Mouse (Mus musculus): ENCODE results near the gene 4930469K13Rik.
A peak's percentile ranks its signal among the peaks of the same experiment; 100 is the strongest.

Gene 4930469K13Rik

GRCm38 (mm10) chr11:33992938-33993337, 105.4 kb downstream of the 4930469K13Rik start, which contains the start of gene Kcnip1:
TSS of gene Kcnip1 (minus strand) at chr11:33993152.
- peak; percentile 34 to 67 for DNase-seq (ENCODE audit: low spot score in 2 of 2)

DNA sequence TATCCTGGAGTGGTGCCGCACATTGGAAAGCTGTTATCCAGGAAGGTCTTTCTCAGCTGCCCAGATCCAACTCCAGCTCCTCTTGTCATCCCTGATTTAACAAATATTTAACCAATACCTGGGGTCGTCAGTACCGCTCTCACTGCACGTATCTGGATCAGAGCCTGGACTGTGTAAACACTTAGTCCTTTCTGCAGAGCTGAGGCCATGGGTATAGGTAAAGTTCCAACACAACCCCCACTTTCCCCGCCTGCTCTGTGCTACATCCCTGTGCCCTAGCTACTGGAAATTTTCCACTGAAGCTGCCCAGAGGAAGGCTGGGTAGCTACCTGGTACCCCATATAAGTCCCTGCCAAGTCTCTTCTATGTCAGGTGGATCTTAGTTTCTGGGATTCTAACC, 108.4 kb downstream of the 4930469K13Rik start:
- no peak for DNase-seq (ENCODE audit: low spot score in 2 of 2)

- no peak for DNase-seq (ENCODE audit: low spot score in 2 of 2)
These were observed 111.8 kb downstream of the 4930469K13Rik start for GRCm38 (mm10) chr11:33986525-33986924.

DNA sequence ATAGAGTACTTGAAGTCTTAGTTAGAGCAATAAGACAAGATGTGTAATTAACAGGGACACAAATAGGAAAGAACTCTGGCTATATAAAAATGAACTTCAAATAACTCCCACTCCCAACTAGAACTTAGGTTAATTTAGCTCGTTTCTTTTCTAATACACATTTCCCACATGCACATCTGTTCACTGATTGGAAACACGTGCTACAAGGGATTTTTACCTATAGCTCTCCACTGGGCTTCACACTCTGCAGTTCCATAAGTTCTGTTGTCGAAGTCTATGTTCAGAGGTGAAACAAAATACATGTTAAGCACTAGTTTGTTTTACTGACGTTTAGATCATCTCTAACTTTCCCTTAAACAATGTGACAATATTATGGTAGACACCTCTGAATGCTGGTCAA, 118.2 kb downstream of the 4930469K13Rik start:
- no peak for DNase-seq (ENCODE audit: low spot score in 2 of 2)

- DNase-seq (ENCODE audit: low spot score in 2 of 2): no peak
These were observed 123.2 kb downstream of the 4930469K13Rik start for GRCm38 (mm10) chr11:33975121-33975520.

- DNase-seq (ENCODE audit: low spot score in 2 of 2): peak in 1 of 2 experiments; percentile 24
These were observed 123.9 kb downstream of the 4930469K13Rik start for GRCm38 (mm10) chr11:33974341-33975040.

DNA sequence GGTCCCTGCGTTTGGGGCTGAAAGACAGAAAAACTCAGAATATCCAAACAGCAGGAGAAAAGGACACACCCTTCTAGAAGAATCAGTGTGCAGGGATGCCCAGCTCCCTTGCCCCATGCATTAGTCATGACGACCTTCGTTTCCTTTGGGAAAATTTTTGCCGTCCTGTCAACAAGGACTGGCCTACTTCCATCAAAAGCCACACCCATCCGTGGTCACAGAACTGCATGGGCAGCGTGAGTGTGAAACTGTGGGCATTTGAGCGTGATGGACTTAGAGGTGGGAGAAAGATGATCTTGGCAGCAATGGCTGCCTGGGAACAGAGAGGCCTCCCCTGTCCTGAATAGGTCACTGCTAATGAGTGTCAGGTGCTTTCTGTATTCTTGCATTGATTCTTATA, 126.2 kb downstream of the 4930469K13Rik start:
- no peak for DNase-seq (ENCODE audit: low spot score in 2 of 2)

GRCm38 (mm10) chr11:33969199-33969598, 129.2 kb downstream of the 4930469K13Rik start:
- DNase-seq (ENCODE audit: low spot score in 2 of 2): no peak

DNA sequence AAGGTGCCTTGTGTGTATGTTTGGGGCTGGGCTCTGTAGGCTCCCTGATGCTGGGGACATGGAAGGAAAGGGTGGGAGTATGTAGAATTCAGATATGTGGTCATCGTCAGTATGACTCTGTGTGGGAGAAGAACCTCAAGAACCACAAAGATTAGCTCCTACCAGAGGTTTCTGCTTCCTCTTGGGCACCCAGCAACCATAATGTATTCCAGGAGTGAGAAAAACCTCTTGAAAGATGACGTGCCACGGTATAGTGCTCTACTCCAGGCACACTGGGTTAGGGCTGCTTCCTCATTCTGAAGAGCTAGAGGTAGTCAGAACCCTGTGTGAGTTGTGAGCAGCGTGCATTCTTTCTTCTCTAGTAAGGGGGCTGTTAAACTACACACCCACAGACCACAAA, 130.6 kb downstream of the 4930469K13Rik start:
- no peak for DNase-seq (ENCODE audit: low spot score in 2 of 2)

DNA sequence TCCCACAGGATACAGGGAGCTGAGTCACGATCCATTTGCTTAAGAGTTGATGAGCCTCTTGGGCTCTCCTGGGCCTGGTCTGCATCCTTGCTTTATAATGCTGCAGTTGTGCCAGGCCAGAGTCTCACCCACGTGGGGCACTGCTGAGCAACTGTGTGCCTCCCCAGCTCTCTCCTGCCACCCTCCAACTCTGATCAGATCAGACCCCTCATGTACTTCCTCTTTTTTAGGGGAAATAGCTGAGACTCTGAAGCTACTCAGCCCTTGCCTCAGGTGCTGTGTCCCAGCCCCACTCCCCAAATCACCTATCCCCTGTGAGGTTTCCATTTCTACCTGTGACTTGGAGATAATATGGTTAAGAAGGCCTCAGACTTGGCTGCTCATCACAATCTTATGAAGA, 133.0 kb downstream of the 4930469K13Rik start:
- no peak for DNase-seq (ENCODE audit: low spot score in 2 of 2)

- no peak for DNase-seq (ENCODE audit: low spot score in 2 of 2)
These were observed 135.5 kb downstream of the 4930469K13Rik start, which contains the start of gene Kcnmb1 for GRCm38 (mm10) chr11:33962688-33963407. TSS of gene Kcnmb1 (plus strand) at chr11:33963013.

DNA sequence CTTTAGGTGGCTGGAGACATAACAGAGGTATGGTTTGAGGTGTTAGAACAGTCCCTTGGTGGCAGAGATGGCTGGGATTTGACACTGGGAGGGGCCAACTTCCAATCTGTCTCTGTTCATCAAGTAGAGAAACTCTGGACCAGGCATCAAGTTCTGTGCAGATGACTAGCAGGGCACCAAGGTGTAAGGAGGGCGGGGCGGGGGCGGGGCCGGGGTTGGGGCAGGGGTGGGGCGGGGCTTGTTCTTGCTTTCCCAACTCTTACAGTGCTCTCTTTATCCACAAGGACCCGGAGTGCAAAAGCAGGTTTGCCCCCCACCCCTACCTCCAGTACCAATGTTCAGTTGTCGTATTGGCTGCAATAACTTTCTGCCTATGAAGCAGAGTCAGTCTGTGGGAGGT, 136.2 kb downstream of the 4930469K13Rik start:
- DNase-seq (ENCODE audit: low spot score in 2 of 2): no peak

DNA sequence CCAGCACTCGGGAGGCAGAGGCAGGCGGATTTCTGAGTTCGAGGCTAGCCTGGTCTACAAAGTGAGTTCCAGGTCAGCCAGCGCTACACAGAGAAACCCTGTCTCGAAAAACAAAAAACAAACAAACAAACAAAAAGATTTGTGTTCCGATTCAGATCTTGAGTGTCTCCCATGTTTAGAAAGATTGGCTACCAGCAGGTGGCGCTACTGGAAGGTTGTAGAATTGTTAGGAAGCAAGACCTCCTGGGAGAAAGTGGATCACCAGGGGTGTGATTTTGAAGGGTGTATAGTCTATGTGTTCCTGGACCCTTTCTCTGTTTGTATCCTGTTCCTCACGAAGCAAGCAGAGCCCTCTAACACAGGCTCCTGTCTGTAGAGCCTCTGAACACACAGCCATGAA, 139.6 kb downstream of the 4930469K13Rik start:
- DNase-seq (ENCODE audit: low spot score in 2 of 2): peak in 1 of 2 experiments; percentile 27

DNA sequence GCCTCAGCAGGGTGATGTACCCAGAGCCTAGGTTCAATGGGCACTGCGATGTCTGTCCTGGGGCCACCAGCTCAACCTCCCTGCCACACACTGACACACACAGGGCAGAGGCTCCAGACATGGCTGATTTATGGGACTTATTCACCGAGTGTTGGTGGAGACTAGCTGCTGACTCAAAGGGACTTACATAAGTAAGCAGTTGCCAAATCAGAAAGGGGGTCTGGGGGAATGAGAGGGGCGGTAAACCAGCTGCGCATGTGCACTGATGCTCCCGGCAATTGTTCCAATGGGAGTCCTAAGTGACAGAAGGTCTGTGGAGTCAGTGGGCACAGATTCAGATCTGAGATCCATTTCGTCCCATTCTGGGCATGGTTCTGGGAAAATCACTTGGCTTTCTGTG, 140.8 kb downstream of the 4930469K13Rik start:
- no peak for DNase-seq (ENCODE audit: low spot score in 2 of 2)

DNA sequence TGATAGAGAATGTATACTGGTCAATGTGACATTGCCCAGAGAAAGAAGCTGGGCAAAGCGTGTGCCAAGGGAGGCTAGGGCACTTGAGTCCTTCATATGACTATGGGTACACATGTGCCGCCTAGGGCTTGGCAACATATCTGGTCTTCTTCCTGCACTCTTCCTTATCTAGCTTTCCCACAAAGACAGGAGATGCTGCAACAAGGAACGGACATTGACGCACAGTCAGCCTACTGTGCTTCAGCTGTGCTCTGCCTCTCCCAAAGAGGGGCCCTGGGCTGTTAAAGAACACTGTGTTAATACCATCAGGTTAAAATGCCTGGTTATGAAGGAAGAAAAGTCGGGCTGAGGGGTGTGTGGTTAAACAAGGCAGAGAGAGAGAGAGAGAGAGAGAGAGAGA, 141.7 kb downstream of the 4930469K13Rik start:
- DNase-seq (ENCODE audit: low spot score in 2 of 2): no peak

DNA sequence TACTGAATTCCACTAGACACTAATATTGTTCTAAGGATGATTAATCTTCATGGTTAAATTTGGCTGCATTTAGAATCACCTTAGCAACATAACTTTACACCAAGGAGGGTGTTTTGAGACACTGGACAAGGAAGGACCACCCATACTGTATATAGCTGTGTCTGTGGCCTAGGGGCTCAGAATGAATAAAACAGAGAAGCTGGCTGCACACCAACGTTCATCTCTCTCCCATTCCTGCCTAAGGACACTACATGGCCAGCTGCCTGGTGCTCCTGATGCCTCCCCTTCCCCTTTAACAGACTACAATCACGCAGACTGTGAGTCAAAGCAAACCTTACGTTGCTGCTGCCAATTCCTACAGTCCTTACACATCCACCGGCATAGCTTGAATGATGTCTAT, 142.4 kb downstream of the 4930469K13Rik start:
- DNase-seq (ENCODE audit: low spot score in 2 of 2): no peak

DNA sequence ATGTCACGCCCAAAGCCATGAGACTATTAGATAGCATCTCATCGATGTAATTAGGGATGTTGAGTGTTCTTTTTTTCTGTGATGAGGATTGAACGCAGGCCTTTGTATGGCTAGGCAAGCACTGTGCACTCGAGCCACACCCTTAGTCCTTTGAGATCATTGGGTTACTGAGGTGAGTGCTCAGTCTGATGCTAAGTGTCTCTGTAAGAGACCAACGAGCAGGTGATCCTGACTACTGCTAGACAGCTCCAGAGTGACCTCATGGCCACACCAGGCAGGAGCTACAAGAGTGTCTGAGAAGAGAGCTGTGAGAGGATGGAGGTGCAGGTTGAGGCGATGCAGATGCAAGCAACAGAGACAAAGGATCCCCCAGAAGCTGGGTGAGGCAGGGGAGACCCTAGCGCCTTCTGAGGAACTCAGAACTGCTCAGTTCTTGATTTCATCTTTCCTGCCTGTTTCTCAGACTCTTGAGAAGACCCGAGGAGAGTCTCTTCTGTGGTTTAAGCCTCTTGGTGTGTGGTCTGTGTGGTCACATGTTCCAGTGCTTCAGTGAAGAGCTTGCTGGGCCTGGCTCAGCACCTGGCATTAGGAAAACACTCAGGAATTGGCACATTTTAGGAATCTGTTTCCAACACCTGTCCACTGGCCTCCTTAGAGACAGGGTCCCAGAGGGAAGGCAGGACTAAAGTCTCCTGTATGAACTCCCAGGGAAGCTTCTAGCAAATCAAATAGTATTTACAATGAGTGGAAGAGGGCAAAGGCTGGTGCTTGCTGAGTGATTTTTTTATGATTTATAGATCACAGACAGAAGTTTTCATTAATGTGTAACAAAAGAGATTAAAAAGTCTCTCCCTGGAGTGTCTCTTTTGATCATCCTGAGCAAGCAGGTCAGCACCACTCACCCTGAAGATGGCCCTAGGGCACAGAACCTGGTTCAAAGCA, 146.4 kb downstream of the 4930469K13Rik start:
- DNase-seq (ENCODE audit: low spot score in 2 of 2): no peak

- DNase-seq (ENCODE audit: low spot score in 2 of 2): no peak
These were observed 147.2 kb downstream of the 4930469K13Rik start for GRCm38 (mm10) chr11:33951155-33951554.

DNA sequence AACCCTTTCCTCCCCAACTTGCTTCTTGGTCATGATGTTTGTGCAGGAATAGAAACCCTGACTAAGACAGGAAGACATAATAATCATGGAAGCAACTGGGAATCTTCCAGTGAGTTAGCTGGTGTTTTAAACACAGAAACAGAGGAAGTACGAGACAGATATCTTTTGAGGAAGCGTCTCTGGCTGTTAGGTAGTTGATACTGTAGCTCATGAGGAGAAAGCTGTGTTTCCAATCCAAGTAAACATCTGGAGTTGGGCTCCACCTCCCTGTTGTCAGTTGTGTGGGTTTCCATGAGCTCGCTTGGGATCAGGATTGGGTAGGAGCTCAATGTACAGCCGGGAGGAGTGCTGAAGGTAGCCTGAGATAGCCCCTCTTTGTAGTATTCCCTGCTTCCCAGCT, 151.9 kb downstream of the 4930469K13Rik start:
- DNase-seq (ENCODE audit: low spot score in 2 of 2): no peak

- DNase-seq (ENCODE audit: low spot score in 2 of 2): no peak
These were observed 153.5 kb downstream of the 4930469K13Rik start for GRCm38 (mm10) chr11:33944786-33945328.

DNA sequence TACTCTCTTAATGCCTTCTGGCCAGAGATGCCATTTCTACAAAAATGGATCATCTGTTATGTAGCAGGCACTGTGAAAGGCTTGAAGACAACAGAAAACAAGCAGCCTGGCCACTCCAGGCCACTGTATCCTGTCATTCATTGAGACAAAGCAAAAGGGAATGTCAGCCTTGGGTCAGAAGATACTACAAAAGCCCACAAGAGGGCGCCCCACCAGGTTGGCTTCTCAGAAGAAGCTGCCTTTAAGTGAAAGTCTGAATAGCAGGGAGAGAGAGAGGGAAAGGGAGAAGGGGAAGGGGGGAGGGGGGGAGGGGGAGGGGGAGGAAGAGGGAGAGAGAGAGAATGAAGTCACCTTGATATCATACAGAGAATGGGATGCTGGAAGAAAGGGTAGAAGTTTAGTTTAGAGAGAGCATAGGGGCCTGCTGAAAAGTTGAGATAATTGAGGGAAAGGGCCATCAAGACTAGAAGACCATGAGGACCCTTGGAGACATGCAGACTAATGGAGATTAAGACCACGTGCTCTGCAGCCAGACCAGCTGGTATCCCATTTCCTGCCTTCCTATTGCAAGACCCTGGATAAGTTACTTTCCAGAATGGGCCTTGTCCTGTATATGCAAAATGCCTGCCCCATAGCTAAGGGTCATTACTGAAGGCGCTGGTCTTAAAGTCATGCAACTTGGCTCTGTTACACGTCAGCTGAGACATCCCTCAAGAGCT, 154.1 kb downstream of the 4930469K13Rik start:
- peak in 1 of 2 experiments; percentile 32 for DNase-seq (ENCODE audit: low spot score in 2 of 2)

All from cerebellum, postnatal 4 days (tissue).